Mouse (Mus musculus): ENCODE measurements around the gene Odam. TPM values are rescaled to one million over a fixed set of nuclear protein-coding genes. Genes with fewer than 3 reads are reported as not detected.

The Odam gene
- total RNA-seq (2023) = not detected

DNA sequence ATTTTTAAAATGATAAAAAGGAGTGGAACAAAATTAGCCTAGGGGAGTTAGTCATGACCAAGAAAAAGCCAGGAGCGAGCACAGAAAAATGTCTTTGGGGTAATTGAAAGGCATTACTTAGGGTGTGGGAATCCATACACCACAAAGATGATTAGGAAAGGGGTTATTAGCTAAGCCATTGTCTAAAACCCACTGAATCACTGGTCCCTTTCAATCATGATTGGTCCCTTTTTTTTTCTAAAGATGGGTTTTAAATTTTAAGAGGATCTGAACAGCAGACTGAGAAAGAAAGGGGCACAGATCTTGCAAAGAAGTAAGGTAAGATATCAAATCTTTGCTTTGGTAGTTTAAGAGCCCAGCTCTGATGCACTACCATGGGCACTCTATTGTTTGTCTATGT is at the start of gene Odam:
Gene Odam, plus strand, starts transcription at position 301 of the 400 bp plus-strand sequence.

DNA sequence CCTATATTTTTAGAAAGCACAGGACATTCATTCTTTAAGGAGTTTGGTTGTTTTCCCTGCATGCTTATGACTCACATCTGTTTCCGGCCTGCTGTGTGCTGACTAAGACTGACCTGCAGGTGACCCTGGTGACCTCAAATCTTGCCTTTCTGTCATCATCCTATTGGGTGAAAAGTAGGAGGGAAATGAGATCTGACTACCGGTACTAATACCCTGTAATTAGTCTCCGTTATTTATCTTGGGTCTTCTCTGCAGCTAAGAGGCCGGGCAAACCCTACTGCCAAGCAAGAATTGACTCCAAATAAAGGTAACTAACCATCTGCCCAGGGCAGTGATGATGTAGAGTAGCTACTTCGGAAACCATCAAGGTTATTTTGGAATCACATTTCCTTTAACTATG is 40.5 kb downstream of the Odam start, which contains the start of gene Csn3:
Gene Csn3, plus strand, starts transcription at position 208 of the 400 bp plus-strand sequence.

Other genes starting within 250 kb of the Odam start
- not detected for gene Csn1s1, start 218.8 kb upstream of the Odam start, total RNA-seq (2023)
- not detected for gene Csn2, start 185.4 kb upstream of the Odam start, total RNA-seq (2023)
- gene Csn1s2a, start 110.5 kb upstream of the Odam start, total RNA-seq (2023) = not detected
- not detected for gene Csn1s2b, start 76.9 kb upstream of the Odam start, total RNA-seq (2023)
- not detected for gene Prr27, start 59.3 kb upstream of the Odam start, total RNA-seq (2023)
- gene Csn3, start 40.5 kb downstream of the Odam start, total RNA-seq (2023) = not detected
- not detected for gene 2310003L06Rik, start 84.4 kb downstream of the Odam start, total RNA-seq (2023)
- not detected for gene Gm28434, start 84.5 kb downstream of the Odam start, total RNA-seq (2023)
- gene Cabs1, start 94.4 kb downstream of the Odam start, total RNA-seq (2023) = not detected
- not detected for gene Smr3a, start 117.5 kb downstream of the Odam start, total RNA-seq (2023)
- gene Smr2, start 201.5 kb downstream of the Odam start, total RNA-seq (2023) = not detected
- gene Gm11116, start 226.5 kb downstream of the Odam start, total RNA-seq (2023) = not detected

Measured in CD4-positive naive resting alpha-beta T cell, adult 76 days (primary cell).